Mouse (Mus musculus): ENCODE measurements at regions not wholly inside any gene's neighbourhood (a gene's known extent, or its start where the extent isn't known, plus 50 kb on each side); places are given as distances from the start of the nearest gene placed in this dataset.

DNA sequence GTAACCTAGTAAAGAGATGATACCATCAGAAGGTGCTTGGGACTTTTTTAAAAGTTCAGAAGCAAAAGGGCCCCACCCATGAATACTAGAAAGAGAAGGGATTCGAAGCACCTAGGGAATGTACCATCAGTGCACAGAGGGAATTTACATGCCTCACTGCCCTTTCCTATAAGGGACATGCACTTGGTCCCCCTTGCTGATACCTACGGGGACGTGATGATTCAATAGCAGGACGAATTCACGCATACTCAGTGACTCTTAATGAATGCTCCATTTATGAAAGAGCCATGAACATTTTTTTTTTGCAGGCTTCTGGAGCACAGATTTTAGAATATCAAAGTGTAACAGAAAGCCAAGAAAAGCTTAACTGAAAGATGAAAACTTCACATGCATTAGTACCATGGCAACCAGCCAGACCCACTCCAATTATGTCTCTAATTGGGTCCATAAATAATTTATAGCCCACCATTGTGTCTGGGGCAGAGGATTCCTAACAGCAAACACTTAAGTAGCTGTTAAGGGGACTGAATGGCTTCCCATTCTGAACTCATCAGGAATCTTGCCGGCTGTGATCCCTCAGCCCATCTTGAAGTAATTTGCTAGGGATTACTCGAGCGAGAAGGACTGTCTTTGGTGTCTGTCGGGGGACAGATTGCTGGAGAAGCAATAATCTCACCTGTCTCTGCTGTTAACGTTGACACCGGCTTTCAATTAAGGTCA, 59.4 kb upstream of the Prokr2 start:
- H3K4me3 ChIP-seq (ENCODE audit: insufficient read depth, low read depth, low read length): no peak overlapping the region
- TF ChIP-seq CTCF (IDR thresholded peaks at IDR 0.05; ENCODE audit: low read depth, low read length) (no peak), POLR2A (IDR thresholded peaks at IDR 0.05; ENCODE audit: extremely low read depth, insufficient read depth, low read length) (no peak)
- no peak overlapping the region for H3K27ac ChIP-seq (replicated peaks; ENCODE audit: insufficient read depth, low read depth, low read length)
- H3K79me2 ChIP-seq (ENCODE audit: control insufficient read depth, insufficient read depth, low read length): no peaks in the 10 kb centered on the region
- DNase-seq (ENCODE audit: extremely low read depth, low read depth, low spot score): no peak
- no peaks in the 10 kb centered on the region for H3K36me3 ChIP-seq (ENCODE audit: control insufficient read depth, insufficient read depth, low read length)
- H3K27me3 ChIP-seq (ENCODE audit: control insufficient read depth, insufficient read depth, low read length): no peaks in the 10 kb centered on the region
- 66% methylated on average over 11 of the region's 11 CpGs for WGBS
- H3K4me1 ChIP-seq (ENCODE audit: control insufficient read depth, insufficient read depth, low read length): no peaks in the 10 kb centered on the region
- H3K9ac ChIP-seq (ENCODE audit: low read depth, low read length): no peak overlapping the region

Measured in liver, adult 2 months (tissue).